Mouse (Mus musculus) NIH3T3 (cell line): ENCODE measurements around the gene Ech1.

Experiments
- DNase-seq: peaks from one replicate; pipeline ENCODE4 v3.0.0-alpha.2; 2012; ENCODE audit warnings: low read depth

The Ech1 gene

GRCm38 (mm10) chr7:28820358-28821260 lies 4.4 kb upstream of the Ech1 start:
- peak; percentile 79 for DNase-seq

- peak; percentile 76 for DNase-seq
Observed at GRCm38 (mm10) chr7:28821261-28821831, 3.7 kb upstream of the Ech1 start.

GRCm38 (mm10) chr7:28822556-28822955 lies 2.5 kb upstream of the Ech1 start:
- no peak for DNase-seq

- DNase-seq, result no peak
Observed at GRCm38 (mm10) chr7:28822993-28823903, 1.8 kb upstream of the Ech1 start.

GRCm38 (mm10) chr7:28823932-28824331 lies 1.1 kb upstream of the Ech1 start:
- no peak for DNase-seq

- DNase-seq, result peak; percentile 72
Observed at GRCm38 (mm10) chr7:28825686-28826401, 827 bp downstream of the Ech1 start.

GRCm38 (mm10) chr7:28826402-28826772 lies 1.4 kb downstream of the Ech1 start:
- DNase-seq, result no peak

- DNase-seq, result peak; percentile 90
Observed at GRCm38 (mm10) chr7:28827338-28827737, 2.3 kb downstream of the Ech1 start.

- DNase-seq, result no peak
Observed at GRCm38 (mm10) chr7:28829821-28830220, 4.8 kb downstream of the Ech1 start.

- DNase-seq, result no peak
Observed at GRCm38 (mm10) chr7:28830981-28831380, 6.0 kb downstream of the Ech1 start.

- no peak for DNase-seq
Observed at GRCm38 (mm10) chr7:28831411-28832125, 6.6 kb downstream of the Ech1 start.

GRCm38 (mm10) chr7:28832137-28832536 lies 7.1 kb downstream of the Ech1 start:
- DNase-seq, result no peak

GRCm38 (mm10) chr7:28833723-28834347 lies 8.8 kb downstream of the Ech1 start, which contains the start of gene Lgals4:
Gene Lgals4 (plus strand): TSS chr7:28833854.
- DNase-seq, result no peak

GRCm38 (mm10) chr7:28836936-28837335 lies 11.9 kb downstream of the Ech1 start:
- no peak for DNase-seq

- DNase-seq, result no peak
Observed at GRCm38 (mm10) chr7:28838331-28838730, 13.3 kb downstream of the Ech1 start.

GRCm38 (mm10) chr7:28847273-28847672 lies 22.3 kb downstream of the Ech1 start:
- DNase-seq, result no peak

- peak; percentile 78 for DNase-seq
Observed at GRCm38 (mm10) chr7:28849700-28850236, 24.8 kb downstream of the Ech1 start.

- no peak for DNase-seq
Observed at GRCm38 (mm10) chr7:28850642-28851041, 25.6 kb downstream of the Ech1 start.

- no peak for DNase-seq
Observed at GRCm38 (mm10) chr7:28859953-28860352, 34.9 kb downstream of the Ech1 start.

GRCm38 (mm10) chr7:28860898-28861297 lies 35.9 kb downstream of the Ech1 start:
- DNase-seq, result no peak
